Mouse (Mus musculus): Measurements from ENCODE around the gene Psg22. TPM values are rescaled to one million over a fixed set of nuclear protein-coding genes. Genes with fewer than 3 reads are reported as not detected.
"Not testable (repeated sequence)": the region's sequence is repeated elsewhere in the genome, so short reads cannot be mapped to it uniquely, and the experiment has no call there.

The Psg22 gene
- polyA plus RNA-seq, 1 experiment, result 0.22 TPM

DNA sequence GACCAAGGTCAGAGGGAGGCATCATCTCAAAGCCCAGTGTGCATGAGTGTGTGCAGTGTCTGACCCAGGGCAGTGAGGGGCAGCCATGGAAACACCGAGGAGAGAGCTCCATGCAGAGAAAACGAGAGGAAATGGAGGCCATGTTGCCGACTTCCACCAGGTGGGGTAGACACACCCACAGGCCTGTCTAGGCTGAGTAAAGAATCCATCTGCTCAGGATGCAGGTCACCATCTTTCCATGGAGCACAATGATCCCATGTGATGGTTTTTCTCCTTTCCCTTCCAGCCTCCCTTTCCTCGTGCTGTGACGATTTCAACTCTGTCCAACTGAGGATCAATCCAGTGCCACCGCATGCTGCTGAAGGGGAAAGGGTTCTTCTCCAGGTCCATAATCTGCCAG lies 6.1 kb downstream of the Psg22 start:
- no peak for TF ChIP-seq POLR2A (IDR thresholded peaks at IDR 0.05; ENCODE audit: control insufficient read depth, extremely low read depth, insufficient read depth, low read length, poor library complexity)
- TF ChIP-seq CTCF (IDR thresholded peaks at IDR 0.05; ENCODE audit: borderline replicate concordance, control insufficient read depth, extremely low read depth, insufficient read depth, low read length, poor library complexity), result no peak
- Histone ChIP-seq H3K27ac (ENCODE audit: control insufficient read depth, insufficient read depth, low read length) (no peak overlapping the region), H3K27me3 (ENCODE audit: control insufficient read depth, insufficient read depth, low read length) (no peaks in the 10 kb centered on the region), H3K36me3 (ENCODE audit: control insufficient read depth, insufficient read depth, low read length) (no peaks in the 10 kb centered on the region), H3K4me1 (replicated peaks; ENCODE audit: control insufficient read depth, insufficient read depth, low read length) (no peaks in the 10 kb centered on the region), H3K4me3 (ENCODE audit: control insufficient read depth, insufficient read depth, low read length) (no peak overlapping the region)
- 85% methylated on average over 6 of the region's 6 CpGs for WGBS
- DNase-seq, result no peak

DNA sequence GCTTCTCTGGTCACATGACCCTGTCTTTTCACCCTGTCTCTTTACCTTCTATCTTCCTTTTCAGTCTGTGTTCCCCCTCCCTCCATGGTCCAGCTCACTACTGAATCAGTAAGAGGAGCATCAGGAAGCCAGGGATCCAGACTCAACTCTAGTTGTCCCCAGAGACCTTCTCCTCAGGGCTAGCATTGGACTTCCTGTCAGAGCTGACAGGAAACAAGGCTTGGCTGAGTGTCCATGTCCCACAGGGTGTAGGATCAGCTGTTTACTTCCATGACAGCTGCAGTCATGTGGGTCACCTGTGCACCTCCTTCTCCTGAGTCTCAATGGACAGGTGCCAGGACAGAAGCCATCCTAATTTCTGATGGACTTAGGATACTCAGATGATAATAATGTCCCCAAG lies 8.0 kb downstream of the Psg22 start:
- not testable (repeated sequence) for DNase-seq; H3K36me3 ChIP-seq (ENCODE audit: control insufficient read depth, insufficient read depth, low read length); H3K27me3 ChIP-seq (ENCODE audit: control insufficient read depth, insufficient read depth, low read length); H3K27ac ChIP-seq (ENCODE audit: control insufficient read depth, insufficient read depth, low read length); H3K4me1 ChIP-seq (replicated peaks; ENCODE audit: control insufficient read depth, insufficient read depth, low read length); H3K4me3 ChIP-seq (ENCODE audit: control insufficient read depth, insufficient read depth, low read length)

DNA sequence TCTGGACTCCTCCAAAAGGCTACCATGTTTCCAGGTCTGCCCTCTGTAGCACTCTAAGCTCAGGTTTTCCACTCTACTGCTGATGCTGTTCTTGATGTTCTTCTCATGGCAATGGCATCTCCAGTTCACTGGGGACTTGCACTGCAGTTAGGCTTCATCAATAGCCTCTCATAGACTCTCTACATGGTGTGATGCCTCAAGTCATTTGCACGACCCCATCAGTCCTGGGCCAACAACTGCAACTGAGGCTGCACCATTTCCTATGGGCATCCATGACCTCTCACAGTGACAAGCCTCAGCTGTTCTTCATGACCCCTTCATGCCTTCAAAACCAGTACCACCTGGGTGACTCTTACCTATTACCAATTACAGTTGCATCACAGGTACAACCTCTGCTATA lies 10.5 kb downstream of the Psg22 start:
- H3K4me3 ChIP-seq (ENCODE audit: control insufficient read depth, insufficient read depth, low read length), result no peak overlapping the region
- no peaks in the 10 kb centered on the region for H3K27me3 ChIP-seq (ENCODE audit: control insufficient read depth, insufficient read depth, low read length)
- no peak for TF ChIP-seq POLR2A (IDR thresholded peaks at IDR 0.05; ENCODE audit: control insufficient read depth, extremely low read depth, insufficient read depth, low read length, poor library complexity)
- WGBS, result 76% methylated on average over 1 of the region's 1 CpGs
- no peaks in the 10 kb centered on the region for H3K36me3 ChIP-seq (ENCODE audit: control insufficient read depth, insufficient read depth, low read length)
- DNase-seq, result no peak
- no peaks in the 10 kb centered on the region for H3K4me1 ChIP-seq (replicated peaks; ENCODE audit: control insufficient read depth, insufficient read depth, low read length)
- H3K27ac ChIP-seq (ENCODE audit: control insufficient read depth, insufficient read depth, low read length), result no peak overlapping the region

DNA sequence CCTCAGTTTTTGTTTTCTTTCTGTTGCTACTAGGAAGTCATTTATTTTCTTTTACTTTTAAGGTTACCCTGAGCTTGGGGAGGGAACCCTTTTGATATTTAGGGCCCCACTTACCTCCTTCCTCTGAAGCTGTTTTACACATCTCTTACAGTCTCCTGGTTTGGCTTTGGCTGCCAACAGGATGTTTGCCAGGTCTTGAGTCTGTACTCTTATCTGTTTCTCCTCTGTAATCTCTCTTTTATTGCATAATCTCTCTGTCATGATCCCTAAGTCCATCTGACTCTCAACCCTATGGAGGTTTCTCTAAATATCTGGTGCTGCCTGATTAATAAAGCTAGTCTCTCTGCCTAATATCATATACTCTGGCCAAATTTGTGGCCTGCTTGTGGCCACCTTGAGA lies 15.2 kb downstream of the Psg22 start:
- no peaks in the 10 kb centered on the region for H3K36me3 ChIP-seq (ENCODE audit: control insufficient read depth, insufficient read depth, low read length)
- H3K27ac ChIP-seq (ENCODE audit: control insufficient read depth, insufficient read depth, low read length), result no peak overlapping the region
- no peak for TF ChIP-seq POLR2A (IDR thresholded peaks at IDR 0.05; ENCODE audit: control insufficient read depth, extremely low read depth, insufficient read depth, low read length, poor library complexity)
- TF ChIP-seq CTCF (IDR thresholded peaks at IDR 0.05; ENCODE audit: borderline replicate concordance, control insufficient read depth, extremely low read depth, insufficient read depth, low read length, poor library complexity), result no peak
- H3K4me3 ChIP-seq (ENCODE audit: control insufficient read depth, insufficient read depth, low read length), result no peak overlapping the region
- H3K4me1 ChIP-seq (replicated peaks; ENCODE audit: control insufficient read depth, insufficient read depth, low read length), result no peaks in the 10 kb centered on the region
- no peaks in the 10 kb centered on the region for H3K27me3 ChIP-seq (ENCODE audit: control insufficient read depth, insufficient read depth, low read length)
- no peak for DNase-seq

DNA sequence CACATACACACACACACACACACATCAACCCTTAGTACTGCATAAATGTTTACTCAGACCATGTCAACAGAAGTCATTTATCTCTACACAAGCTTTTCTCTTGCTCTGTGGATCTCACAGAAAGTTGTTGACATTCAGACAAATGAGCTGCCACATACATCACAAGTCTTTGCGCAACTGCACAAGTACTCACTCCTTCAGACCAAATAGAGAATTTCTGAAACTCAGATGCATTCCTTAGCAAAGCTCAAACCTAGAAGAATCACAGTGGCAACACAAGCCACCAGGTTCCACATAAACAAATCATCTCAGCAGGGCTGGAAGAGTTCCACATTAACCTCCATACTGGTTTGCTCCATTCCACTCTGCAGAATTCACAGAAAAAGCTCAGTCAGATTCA lies 16.6 kb downstream of the Psg22 start:
- H3K4me3 ChIP-seq (ENCODE audit: control insufficient read depth, insufficient read depth, low read length), result no peak overlapping the region
- no peak for DNase-seq
- no peaks in the 10 kb centered on the region for H3K4me1 ChIP-seq (replicated peaks; ENCODE audit: control insufficient read depth, insufficient read depth, low read length)
- 93% methylated on average over 1 of the region's 1 CpGs for WGBS
- no peak for TF ChIP-seq CTCF (IDR thresholded peaks at IDR 0.05; ENCODE audit: borderline replicate concordance, control insufficient read depth, extremely low read depth, insufficient read depth, low read length, poor library complexity)
- TF ChIP-seq POLR2A (IDR thresholded peaks at IDR 0.05; ENCODE audit: control insufficient read depth, extremely low read depth, insufficient read depth, low read length, poor library complexity), result no peak
- H3K27ac ChIP-seq (ENCODE audit: control insufficient read depth, insufficient read depth, low read length), result no peak overlapping the region
- H3K36me3 ChIP-seq (ENCODE audit: control insufficient read depth, insufficient read depth, low read length), result no peaks in the 10 kb centered on the region
- no peaks in the 10 kb centered on the region for H3K27me3 ChIP-seq (ENCODE audit: control insufficient read depth, insufficient read depth, low read length)

DNA sequence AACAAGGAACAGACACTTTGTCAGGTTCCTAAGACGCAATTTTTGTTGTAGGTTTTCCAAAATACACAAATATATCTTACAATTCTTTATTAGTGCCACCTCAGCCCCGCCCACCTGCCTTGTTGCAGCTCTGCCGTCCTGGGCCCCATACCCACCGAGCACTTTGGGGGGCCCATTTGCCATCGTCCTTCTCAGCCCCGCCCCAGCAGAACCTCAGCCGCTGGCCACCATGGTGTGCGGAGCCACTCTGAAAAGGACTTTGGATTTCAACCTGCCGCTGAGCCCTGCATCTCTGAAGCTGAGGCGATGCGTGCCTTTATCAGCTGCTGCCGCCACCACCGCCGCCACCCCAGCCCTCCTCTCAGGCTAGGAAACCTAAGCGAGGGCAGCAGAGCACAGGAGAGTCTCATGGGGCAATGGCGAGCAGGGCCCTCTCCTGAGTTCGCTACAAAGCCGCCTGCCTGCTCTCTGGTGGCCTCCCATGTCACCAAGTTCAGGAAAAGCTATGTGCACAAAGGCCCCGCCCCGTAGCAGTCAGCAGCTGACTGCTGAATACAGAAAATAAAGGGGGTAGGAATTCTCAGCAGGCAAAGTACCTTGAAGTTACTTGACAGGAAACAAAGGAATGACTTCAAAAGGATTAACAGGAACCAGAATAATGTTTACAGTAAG lies 28.4 kb downstream of the Psg22 start:
- Histone ChIP-seq H3K27me3 (ENCODE audit: control insufficient read depth, insufficient read depth, low read length) (no peaks in the 10 kb centered on the region), H3K27ac (ENCODE audit: control insufficient read depth, insufficient read depth, low read length) (no peak overlapping the region), H3K4me1 (replicated peaks; ENCODE audit: control insufficient read depth, insufficient read depth, low read length) (no peaks in the 10 kb centered on the region), H3K4me3 (ENCODE audit: control insufficient read depth, insufficient read depth, low read length) (no peak overlapping the region), H3K36me3 (ENCODE audit: control insufficient read depth, insufficient read depth, low read length) (no peaks in the 10 kb centered on the region)
- no peak for DNase-seq
- 43% methylated on average over 20 of the region's 20 CpGs for WGBS
- TF ChIP-seq POLR2A (IDR thresholded peaks at IDR 0.05; ENCODE audit: control insufficient read depth, extremely low read depth, insufficient read depth, low read length, poor library complexity) (no peak), CTCF (IDR thresholded peaks at IDR 0.05; ENCODE audit: borderline replicate concordance, control insufficient read depth, extremely low read depth, insufficient read depth, low read length, poor library complexity) (no peak)

DNA sequence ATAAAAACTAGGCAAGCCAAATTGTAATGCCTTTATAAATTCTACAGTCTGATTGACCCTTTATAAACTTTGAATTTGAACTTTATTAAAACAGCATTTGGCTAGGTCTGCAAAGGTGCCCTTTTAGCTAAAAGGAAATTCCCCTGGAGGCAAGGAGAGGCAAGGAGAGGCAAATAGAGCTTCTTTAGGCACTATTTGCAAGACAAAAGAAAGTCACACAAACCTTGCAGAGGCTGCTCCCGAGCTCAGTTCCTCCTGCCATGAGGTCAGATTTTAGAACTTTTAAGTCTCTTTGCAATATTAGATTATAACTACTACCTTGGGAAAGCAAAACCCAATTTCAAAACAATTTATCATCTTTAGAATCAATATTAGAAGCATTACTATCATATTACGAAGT lies 29.5 kb downstream of the Psg22 start:
- not testable (repeated sequence) for H3K27me3 ChIP-seq (ENCODE audit: control insufficient read depth, insufficient read depth, low read length); H3K4me3 ChIP-seq (ENCODE audit: control insufficient read depth, insufficient read depth, low read length); H3K36me3 ChIP-seq (ENCODE audit: control insufficient read depth, insufficient read depth, low read length); H3K27ac ChIP-seq (ENCODE audit: control insufficient read depth, insufficient read depth, low read length); DNase-seq; H3K4me1 ChIP-seq (replicated peaks; ENCODE audit: control insufficient read depth, insufficient read depth, low read length)
- WGBS, result 78% methylated on average over 2 of the region's 2 CpGs

Measured in thymus, adult 2 months (tissue).